Mouse (Mus musculus) midbrain, embryonic 14.5 days (tissue): Measurements from ENCODE around the gene Egfl7. TPM values are rescaled to one million over a fixed set of nuclear protein-coding genes. Genes with fewer than 3 reads are reported as not detected.
A peak's percentile ranks its signal among the peaks of the same experiment; 100 is the strongest.

ENCODE experiments used
- ATAC-seq: fragments of 200-750 bp; cut with Nextera tagmentation; 2 replicates; pipeline ENCODE4 v1.8.0; 2017; ENCODE audit warnings: moderate number of reproducible peaks, moderate library complexity; ENCODE audit not compliant: low FRiP score, low TSS enrichment
- DNase-seq: peaks from one replicate; pipeline ENCODE4 v3.0.0-alpha.2; 2015
- H3K27ac ChIP-seq: fragments of 300-500 bp; sonication (generic); replicated peaks from 2 replicates; pipeline ENCODE4 v1.5.1; 2014; ENCODE audit warnings: mild to moderate bottlenecking, low read depth, low read length, moderate library complexity
- H3K27me3 ChIP-seq: fragments of 300-500 bp; sonication (generic); 2 replicates; pipeline ENCODE4 v1.6.1; 2014; ENCODE audit warnings: low read length, control low read depth, mixed read lengths; ENCODE audit not compliant: control insufficient read depth, insufficient read depth
- H3K36me3 ChIP-seq: fragments of 300-500 bp; sonication (generic); 2 replicates; pipeline ENCODE4 v1.6.1; 2014; ENCODE audit warnings: low read length, control low read depth; ENCODE audit not compliant: control insufficient read depth, insufficient read depth
- H3K4me1 ChIP-seq: fragments of 300-500 bp; sonication (generic); 2 replicates; pipeline ENCODE4 v1.6.1; 2014; ENCODE audit warnings: mild to moderate bottlenecking, antibody characterized with exemption, low read length, control low read depth; ENCODE audit not compliant: control insufficient read depth, insufficient read depth
- H3K4me2 ChIP-seq: fragments of 300-500 bp; sonication (generic); 2 replicates; pipeline ENCODE4 v1.6.1; 2014; ENCODE audit warnings: mild to moderate bottlenecking, low read length, moderate library complexity
- H3K4me3 ChIP-seq: fragments of 300-500 bp; sonication (generic); replicated peaks from 2 replicates; pipeline ENCODE4 v1.5.1; 2014; ENCODE audit warnings: low read depth, low read length
- H3K9ac ChIP-seq: fragments of 300-500 bp; sonication (generic); replicated peaks from 2 replicates; pipeline ENCODE4 v1.6.1; 2014; ENCODE audit warnings: mild to moderate bottlenecking, low read length, moderate library complexity
- H3K9me3 ChIP-seq: fragments of 300-500 bp; sonication (generic); 2 replicates; pipeline ENCODE4 v1.6.1; 2016; ENCODE audit warnings: low read length, control low read depth, mixed read lengths; ENCODE audit not compliant: control insufficient read depth
- WGBS: fragments of 180-500 bp; shearing (Covaris S2); extraction: QIAGEN DNeasy Blood & Tissue Kit; methylation state at CpG from one replicate; pipeline ENCODE4 v1.1.7; 2014; 5-methylcytosine and 5-hydroxymethylcytosine counted together
- polyA plus RNA-seq: library from polyadenylated mRNA; unstranded; fragments of >200 nt; fragmentation: Nextera tagmentation; extraction: Ambion mirVana; gene quantifications from 2 replicates; pipeline ENCODE4 v1.2.1, GENCODE M21; 2014

Gene Egfl7
- polyA plus RNA-seq = 36.7 and 51.1 TPM in 2 replicates

DNA sequence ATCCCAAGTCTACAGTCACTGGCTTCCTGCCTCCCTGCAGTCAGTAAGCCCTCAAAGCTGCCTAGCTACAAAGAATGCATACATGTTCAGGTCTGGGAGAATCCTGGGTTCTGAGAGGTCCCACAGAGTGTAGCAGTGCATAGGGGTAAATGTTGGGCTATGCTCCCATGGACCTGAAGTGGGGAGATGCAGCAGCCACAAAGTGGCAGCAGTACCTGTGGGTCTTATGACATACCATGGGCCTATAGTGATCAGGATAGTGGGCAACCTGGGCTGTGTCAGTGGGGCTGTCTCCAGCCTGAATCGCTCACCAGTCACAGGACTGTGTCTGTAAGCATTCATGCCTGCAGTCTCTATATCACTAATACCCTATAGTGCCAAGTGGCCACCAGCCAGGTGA lies at the start of gene Egfl7:
Gene Egfl7, plus strand, starts transcription at position 301 of the 400 bp plus-strand sequence.
- Histone ChIP-seq H3K4me3 (no peak within 1 kb of the TSS), H3K9ac (no peak within 1 kb of the TSS), H3K4me2 (no peak within 1 kb of the TSS), H3K9me3 (no peaks in the 10 kb centered on the region), H3K27ac (no peak within 1 kb of the TSS), H3K27me3 (no peaks in the 10 kb centered on the region), H3K4me1 (no peaks in the 10 kb centered on the region), H3K36me3 (no peaks in the 10 kb centered on the region)
- ATAC-seq (no peak), DNase-seq (no peak)
- 83% methylated on average over 1 of the region's 1 CpGs for WGBS

DNA sequence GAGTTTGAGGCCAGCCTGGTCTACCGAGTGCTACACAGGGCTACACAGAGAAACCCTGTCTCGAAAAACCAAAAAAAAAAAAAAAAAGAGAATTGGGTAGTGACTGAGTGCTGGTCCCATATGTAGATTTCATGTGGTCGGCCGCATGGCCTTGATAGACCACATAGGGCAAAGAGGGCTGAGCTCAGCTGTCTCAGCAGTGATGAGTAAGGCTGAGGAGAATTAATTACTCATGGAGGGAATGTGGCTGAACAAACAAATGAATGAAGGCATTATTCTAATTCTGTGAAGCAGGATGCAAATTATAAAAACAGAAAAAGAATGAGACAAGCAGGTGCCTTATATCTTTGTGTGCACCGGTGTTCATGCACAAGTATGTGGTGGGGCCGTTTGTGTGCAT lies 48.0 kb upstream of the Egfl7 start:
- DNase-seq (no peak), ATAC-seq (no peak)
- Histone ChIP-seq H3K9ac (no peak overlapping the region), H3K4me1 (peaks cover 14% of the 10 kb centered on the region; the same call in 1 of the 2 replicates), H3K4me2 (no peak overlapping the region), H3K4me3 (no peak overlapping the region), H3K36me3 (no peaks in the 10 kb centered on the region), H3K27me3 (no peaks in the 10 kb centered on the region), H3K27ac (no peak overlapping the region), H3K9me3 (no peaks in the 10 kb centered on the region)
- 62% methylated on average over 6 of the region's 6 CpGs for WGBS

DNA sequence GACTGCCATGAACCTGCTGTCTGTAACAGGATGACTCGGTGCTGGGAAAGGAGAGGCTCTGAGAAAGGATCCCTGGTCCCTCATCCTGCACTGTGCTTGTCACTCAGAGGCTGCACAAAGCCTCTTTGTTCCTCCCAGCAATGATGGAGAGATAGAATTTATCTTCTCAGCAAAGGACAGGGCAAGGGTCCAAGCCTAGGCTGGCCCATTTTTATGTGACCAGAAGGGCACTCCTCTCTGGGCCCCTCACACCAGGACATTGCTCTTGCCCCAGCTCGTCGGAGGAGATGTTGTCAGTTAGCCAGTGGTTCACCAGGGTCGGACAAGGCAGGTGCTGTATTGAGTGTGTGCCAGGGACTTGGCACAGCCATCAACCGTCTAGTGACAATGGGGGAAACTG lies 46.6 kb upstream of the Egfl7 start:
- Histone ChIP-seq H3K9ac (no peak overlapping the region), H3K9me3 (no peaks in the 10 kb centered on the region), H3K4me2 (no peak overlapping the region), H3K27ac (peak overlapping the region; percentile 74), H3K36me3 (no peaks in the 10 kb centered on the region), H3K4me3 (no peak overlapping the region), H3K4me1 (peaks cover 14% of the 10 kb centered on the region; the same call in 1 of the 2 replicates), H3K27me3 (no peaks in the 10 kb centered on the region)
- 21% methylated on average over 5 of the region's 5 CpGs for WGBS
- ATAC-seq = peak; percentile 58
- DNase-seq = peak; percentile 55

DNA sequence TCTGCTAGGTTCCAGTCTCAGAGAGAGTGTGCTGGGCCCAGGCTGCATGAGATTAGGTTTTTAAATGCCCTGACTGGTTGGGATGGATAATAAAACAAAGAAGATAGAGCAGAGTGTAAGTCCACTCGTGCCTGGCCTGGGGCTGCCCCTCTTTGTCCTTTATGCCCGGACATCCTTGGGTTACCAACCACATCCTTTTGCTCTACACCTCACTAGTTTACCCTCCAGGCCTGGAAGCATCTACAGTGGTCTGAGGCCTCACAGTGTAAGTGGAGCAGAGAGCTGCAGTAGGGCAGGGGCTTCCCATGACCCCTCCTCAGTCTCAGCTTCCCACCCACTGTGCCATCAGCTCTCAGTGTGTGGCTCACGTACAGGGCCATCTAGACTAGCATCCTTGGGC lies 45.7 kb upstream of the Egfl7 start:
- Histone ChIP-seq H3K9ac (no peak overlapping the region), H3K36me3 (no peaks in the 10 kb centered on the region), H3K4me2 (no peak overlapping the region), H3K27ac (peak overlapping the region; percentile 74), H3K9me3 (no peaks in the 10 kb centered on the region), H3K4me3 (no peak overlapping the region), H3K27me3 (no peaks in the 10 kb centered on the region), H3K4me1 (peaks cover 14% of the 10 kb centered on the region; the same call in 1 of the 2 replicates)
- DNase-seq (no peak), ATAC-seq (no peak)
- 45% methylated on average over 3 of the region's 3 CpGs for WGBS

DNA sequence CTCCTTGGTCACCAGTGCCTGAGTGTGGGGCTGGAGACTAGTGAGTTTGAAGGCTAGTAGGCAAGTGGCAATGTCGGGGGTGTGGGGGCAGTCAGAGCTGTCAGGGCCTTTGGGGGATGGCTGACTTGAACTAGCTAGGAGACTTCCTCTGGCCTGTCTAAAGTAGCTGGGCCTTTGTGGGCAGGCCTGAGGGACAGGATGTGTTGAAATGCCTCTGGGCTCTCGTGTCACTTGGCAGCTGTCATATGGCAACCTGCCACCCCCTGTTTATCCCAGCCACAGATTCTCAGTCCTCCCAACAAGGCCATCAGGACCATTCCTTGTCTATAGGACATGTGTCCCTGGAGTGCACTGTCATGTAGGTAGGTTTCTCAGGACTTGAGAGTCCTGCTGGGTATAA lies 45.2 kb upstream of the Egfl7 start:
- peak overlapping the region; percentile 74 for H3K27ac ChIP-seq
- no peaks in the 10 kb centered on the region for H3K36me3 ChIP-seq
- DNase-seq (no peak), ATAC-seq (no peak)
- no peak overlapping the region for H3K9ac ChIP-seq
- peaks cover 14% of the 10 kb centered on the region; the same call in 1 of the 2 replicates for H3K4me1 ChIP-seq
- no peaks in the 10 kb centered on the region for H3K9me3 ChIP-seq
- no peak overlapping the region for H3K4me3 ChIP-seq
- H3K4me2 ChIP-seq = no peak overlapping the region
- H3K27me3 ChIP-seq = no peaks in the 10 kb centered on the region
- WGBS = 68% methylated on average over 2 of the region's 2 CpGs

DNA sequence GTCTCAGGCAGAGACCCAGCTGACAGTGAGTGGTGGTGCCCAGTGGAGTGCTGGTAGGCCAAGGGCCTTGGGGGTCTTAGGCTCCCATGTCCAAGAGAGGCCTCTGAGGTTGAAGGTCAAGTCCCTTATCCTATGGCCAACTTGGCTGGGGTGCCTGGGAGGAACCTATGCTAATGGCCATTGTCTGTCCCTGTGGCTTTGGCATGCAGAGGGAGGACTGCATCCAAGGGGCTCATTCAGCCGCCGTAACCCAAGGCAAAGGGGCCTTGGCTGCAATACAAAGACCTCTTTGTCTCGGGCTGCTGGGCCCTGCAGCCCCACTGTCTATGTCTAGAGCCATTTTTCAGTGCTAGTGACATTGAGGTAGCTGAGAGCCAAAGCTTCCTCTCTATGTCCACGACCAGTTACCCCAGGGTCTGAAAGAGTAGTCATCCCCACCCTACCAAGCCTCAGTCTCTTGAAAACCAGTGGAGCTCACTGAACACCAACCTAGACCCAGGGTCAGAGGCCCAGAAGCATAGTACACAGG lies 44.2 kb upstream of the Egfl7 start:
- WGBS = 8% methylated on average over 4 of the region's 4 CpGs
- H3K4me2 ChIP-seq = no peak overlapping the region
- H3K4me1 ChIP-seq = peaks cover 16% of the 10 kb centered on the region
- H3K27ac ChIP-seq = peak overlapping the region; percentile 66
- peak; percentile 64 for DNase-seq
- H3K4me3 ChIP-seq = no peak overlapping the region
- H3K36me3 ChIP-seq = no peaks in the 10 kb centered on the region
- H3K9ac ChIP-seq = no peak overlapping the region
- ATAC-seq = 0 out of 2 replicates have a peak, but pooled peaks have one; percentile 57
- H3K9me3 ChIP-seq = no peaks in the 10 kb centered on the region
- no peaks in the 10 kb centered on the region for H3K27me3 ChIP-seq

DNA sequence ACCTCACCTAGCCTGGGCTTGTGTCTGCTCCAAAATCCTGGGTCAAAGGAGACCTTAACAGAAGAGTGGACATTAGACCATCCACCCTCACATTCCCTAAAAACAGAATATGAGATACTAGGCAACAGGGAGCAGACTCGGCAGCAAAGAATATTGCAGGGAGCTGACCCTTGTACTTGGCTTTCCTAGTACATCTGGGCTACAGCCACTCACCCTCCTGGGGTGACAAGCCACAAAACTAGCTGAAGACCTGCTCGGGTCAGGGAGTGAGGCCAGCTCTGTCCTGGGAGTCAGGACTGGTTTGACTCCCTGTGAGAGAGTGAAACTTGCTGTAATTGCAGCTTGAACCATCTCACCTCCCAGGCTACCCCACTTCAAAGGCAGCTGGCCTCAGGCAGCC lies 40.3 kb upstream of the Egfl7 start:
- Histone ChIP-seq H3K27me3 (no peaks in the 10 kb centered on the region), H3K9me3 (no peaks in the 10 kb centered on the region), H3K4me3 (no peak overlapping the region), H3K4me1 (peaks cover 24% of the 10 kb centered on the region), H3K27ac (no peak overlapping the region), H3K4me2 (no peak overlapping the region), H3K9ac (no peak overlapping the region), H3K36me3 (no peaks in the 10 kb centered on the region)
- WGBS = 64% methylated on average over 2 of the region's 2 CpGs
- no peak for ATAC-seq
- no peak for DNase-seq

DNA sequence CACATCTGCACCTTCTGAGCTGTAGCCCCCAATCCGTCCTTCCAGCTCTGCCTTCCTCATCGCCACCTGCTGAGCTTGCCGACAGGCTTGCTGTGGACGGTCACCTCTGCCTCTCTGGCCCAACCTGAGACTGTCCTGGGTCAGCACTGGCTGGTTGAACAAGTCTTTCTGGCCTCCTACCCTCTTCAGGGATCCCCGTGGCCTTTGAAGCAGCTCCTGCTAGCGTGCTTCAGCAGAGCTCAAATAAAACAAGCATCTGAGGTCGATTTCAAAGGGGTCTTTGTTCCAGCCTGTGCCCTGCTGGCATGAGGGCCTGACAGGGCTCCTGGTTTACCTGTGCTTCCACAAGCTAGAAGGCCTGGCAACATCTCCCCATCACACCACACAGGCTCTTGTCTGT lies 39.1 kb upstream of the Egfl7 start:
- WGBS = 28% methylated on average over 7 of the region's 7 CpGs
- Histone ChIP-seq H3K9ac (no peak overlapping the region), H3K27ac (0 out of 2 replicates have a peak overlapping the region, but pooled peaks have one; percentile 33)

DNA sequence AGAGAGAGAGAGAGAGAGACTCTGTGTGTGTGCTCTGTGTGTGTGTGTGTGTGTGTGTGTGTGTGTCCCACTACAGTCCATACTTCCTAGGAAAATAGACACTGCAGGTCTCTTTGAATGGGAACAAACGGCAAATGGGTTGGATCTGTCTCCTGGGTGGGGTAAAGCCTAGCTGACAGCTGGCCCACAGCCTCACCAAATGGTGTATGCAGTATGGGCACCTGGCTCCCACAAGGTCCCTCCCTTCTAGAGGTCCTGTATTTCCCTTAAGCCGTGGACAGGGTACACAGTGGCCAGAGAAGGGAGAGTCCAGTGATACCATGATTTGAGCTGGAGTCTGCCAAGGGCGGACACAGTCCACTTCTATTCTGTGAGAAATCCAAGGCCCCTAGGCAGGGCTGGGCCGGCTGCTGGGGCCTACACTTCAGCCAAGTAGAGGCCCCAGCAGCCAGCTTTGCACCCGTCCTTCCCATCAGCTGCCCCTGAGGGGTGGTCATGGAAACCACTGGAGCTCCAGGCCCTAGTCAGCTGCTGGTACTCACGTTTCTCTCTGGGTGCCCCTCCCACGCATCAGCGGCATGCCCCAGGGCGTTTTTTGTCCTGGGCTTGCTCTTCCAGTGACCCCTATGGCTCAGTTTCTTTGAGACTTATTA lies 38.4 kb upstream of the Egfl7 start:
- DNase-seq (peak; percentile 30), ATAC-seq (no peak; the same call in 1 of the 2 replicates)
- Histone ChIP-seq H3K9me3 (no peaks in the 10 kb centered on the region), H3K27me3 (no peaks in the 10 kb centered on the region), H3K27ac (no peak overlapping the region), H3K9ac (no peak overlapping the region), H3K4me1 (peaks cover 13% of the 10 kb centered on the region), H3K4me3 (no peak overlapping the region), H3K36me3 (no peaks in the 10 kb centered on the region), H3K4me2 (no peak overlapping the region)
- 30% methylated on average over 9 of the region's 9 CpGs for WGBS

More for the DNA sequence above, 39.1 kb upstream of the Egfl7 start:
- peaks cover 18% of the 10 kb centered on the region for H3K4me1 ChIP-seq
- no peak overlapping the region for H3K4me3 ChIP-seq
- ATAC-seq (no peak), DNase-seq (peak; percentile 28)
- no peak overlapping the region for H3K4me2 ChIP-seq
- no peaks in the 10 kb centered on the region for H3K9me3 ChIP-seq
- H3K27me3 ChIP-seq = no peaks in the 10 kb centered on the region
- H3K36me3 ChIP-seq = no peaks in the 10 kb centered on the region
